Mouse (Mus musculus): ENCODE results near the gene Itpr2. TPM values are rescaled to one million over a fixed set of nuclear protein-coding genes. Genes with fewer than 3 reads are reported as not detected.

Itpr2 gene
- total and polyA plus RNA-seq, 2 experiments from 2014 or later = 8.0 to 8.4 TPM

DNA sequence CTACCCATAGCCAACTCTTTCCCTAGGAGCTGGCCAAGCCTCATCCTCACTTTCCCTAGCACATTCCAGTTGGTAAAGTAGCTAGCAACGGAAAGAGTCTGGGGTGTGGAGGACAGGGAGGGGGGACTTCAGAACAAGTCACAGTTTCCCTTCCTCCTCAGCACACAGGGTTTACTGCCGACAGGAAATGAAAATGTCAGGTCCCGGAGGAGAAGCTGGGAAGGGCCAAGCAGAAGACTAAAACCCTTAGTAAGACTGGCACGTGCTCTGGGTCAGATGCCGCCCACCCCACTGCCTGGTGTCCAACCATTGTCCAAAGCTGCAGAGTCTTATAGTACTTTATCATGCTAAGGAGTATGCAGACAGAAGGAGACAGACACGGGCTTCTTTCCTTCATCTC lies 293.0 kb downstream of the Itpr2 start:
- Histone ChIP-seq H3K4me2 (ENCODE audit: low read depth) (no peak overlapping the region), H3K36me3 (ENCODE audit: insufficient read depth) (no peaks in the 10 kb centered on the region), H3K9ac (no peak overlapping the region), H3K27me3 (ENCODE audit: insufficient read depth, low read length) (no peaks in the 10 kb centered on the region; the same call in 1 of the 2 replicates), H3K9me3 (ENCODE audit: low read length) (no peaks in the 10 kb centered on the region), H3K4me1 (ENCODE audit: insufficient read depth) (no peaks in the 10 kb centered on the region), H3K4me3 (ENCODE audit: low read depth, low read length) (no peak overlapping the region), H3K27ac (ENCODE audit: low read depth, low read length) (no peak overlapping the region)
- TF ChIP-seq CTCF (IDR thresholded peaks at IDR 0.05; ENCODE audit: low read depth) = no peak
- ATAC-seq (no peak), DNase-seq (no peak)
- 83% methylated on average over 6 of the region's 6 CpGs for WGBS

DNA sequence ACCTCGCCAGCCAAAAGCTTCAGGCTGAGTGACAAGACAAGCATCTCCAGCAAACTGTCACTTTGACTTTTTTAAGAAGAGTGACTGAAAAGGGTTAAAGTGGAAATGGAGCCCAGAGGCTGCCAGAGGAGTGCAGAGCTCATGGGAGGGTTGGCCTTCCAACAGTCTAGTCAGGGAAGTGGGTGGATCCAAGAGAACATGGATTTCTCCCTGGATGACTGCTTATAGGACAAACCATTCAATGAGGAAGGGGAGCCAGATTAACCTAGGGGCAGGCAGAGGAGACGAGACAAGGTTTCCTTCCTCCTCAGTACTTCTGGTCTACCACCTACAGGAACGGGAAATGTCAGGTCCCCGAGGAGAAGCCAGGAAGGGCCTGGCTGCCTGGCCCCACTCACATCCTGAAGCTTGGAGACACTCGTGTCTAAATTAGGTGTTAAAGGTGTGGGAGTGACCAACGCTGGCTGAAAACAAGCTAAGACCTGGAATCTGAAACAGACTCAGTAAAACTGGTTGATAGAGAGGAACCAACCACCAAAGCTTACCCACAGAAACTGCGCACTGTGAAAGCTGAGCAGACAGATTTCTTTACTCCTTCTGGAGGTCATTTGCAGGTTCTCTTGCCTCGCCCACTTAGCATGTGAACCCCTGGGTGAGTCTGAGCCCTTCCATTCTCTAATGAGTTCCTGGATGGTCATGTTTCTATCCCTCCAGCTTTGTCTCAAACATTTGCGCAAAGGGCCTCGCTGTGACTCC lies 294.6 kb downstream of the Itpr2 start:
- H3K4me1 ChIP-seq (ENCODE audit: insufficient read depth) = no peaks in the 10 kb centered on the region
- H3K9ac ChIP-seq = no peak overlapping the region
- H3K27ac ChIP-seq (ENCODE audit: low read depth, low read length) = no peak overlapping the region
- no peak for TF ChIP-seq CTCF (IDR thresholded peaks at IDR 0.05; ENCODE audit: low read depth)
- H3K4me2 ChIP-seq (ENCODE audit: low read depth) = no peak overlapping the region
- ATAC-seq = no peak
- no peaks in the 10 kb centered on the region for H3K36me3 ChIP-seq (ENCODE audit: insufficient read depth)
- no peak overlapping the region for H3K4me3 ChIP-seq (ENCODE audit: low read depth, low read length)
- no peak for DNase-seq
- no peaks in the 10 kb centered on the region; the same call in 1 of the 2 replicates for H3K27me3 ChIP-seq (ENCODE audit: insufficient read depth, low read length)
- 82% methylated on average over 10 of the region's 10 CpGs for WGBS
- H3K9me3 ChIP-seq (ENCODE audit: low read length) = no peaks in the 10 kb centered on the region

DNA sequence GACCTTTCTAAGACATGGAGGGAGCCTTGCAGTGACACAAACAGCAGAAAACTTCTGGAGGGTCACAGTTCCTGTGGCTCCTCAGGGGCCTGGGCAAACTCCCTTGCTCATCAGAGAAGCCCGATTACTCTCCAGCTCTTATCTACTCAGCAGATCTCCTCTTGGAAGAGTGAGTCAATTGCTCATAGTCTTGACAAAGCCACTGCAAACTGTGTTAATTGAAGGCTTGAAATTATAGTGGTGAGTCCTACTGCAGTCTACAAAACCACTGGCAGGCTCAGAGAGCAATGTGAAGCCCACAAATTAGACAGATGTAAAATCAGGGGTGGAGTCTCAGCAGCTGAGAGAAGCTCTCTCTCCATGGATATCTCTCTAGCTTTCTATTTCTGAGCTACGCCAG lies 296.9 kb downstream of the Itpr2 start:
- H3K27ac ChIP-seq (ENCODE audit: low read depth, low read length) = no peak overlapping the region
- no peak overlapping the region for H3K4me2 ChIP-seq (ENCODE audit: low read depth)
- no peak overlapping the region for H3K4me3 ChIP-seq (ENCODE audit: low read depth, low read length)
- TF ChIP-seq CTCF (IDR thresholded peaks at IDR 0.05; ENCODE audit: low read depth) = no peak
- no peaks in the 10 kb centered on the region for H3K9me3 ChIP-seq (ENCODE audit: low read length)
- H3K36me3 ChIP-seq (ENCODE audit: insufficient read depth) = no peaks in the 10 kb centered on the region
- H3K9ac ChIP-seq = no peak overlapping the region
- ATAC-seq (no peak), DNase-seq (no peak)
- 84% methylated on average over 2 of the region's 2 CpGs for WGBS
- no peaks in the 10 kb centered on the region for H3K4me1 ChIP-seq (ENCODE audit: insufficient read depth)
- H3K27me3 ChIP-seq (ENCODE audit: insufficient read depth, low read length) = no peaks in the 10 kb centered on the region; the same call in 1 of the 2 replicates

DNA sequence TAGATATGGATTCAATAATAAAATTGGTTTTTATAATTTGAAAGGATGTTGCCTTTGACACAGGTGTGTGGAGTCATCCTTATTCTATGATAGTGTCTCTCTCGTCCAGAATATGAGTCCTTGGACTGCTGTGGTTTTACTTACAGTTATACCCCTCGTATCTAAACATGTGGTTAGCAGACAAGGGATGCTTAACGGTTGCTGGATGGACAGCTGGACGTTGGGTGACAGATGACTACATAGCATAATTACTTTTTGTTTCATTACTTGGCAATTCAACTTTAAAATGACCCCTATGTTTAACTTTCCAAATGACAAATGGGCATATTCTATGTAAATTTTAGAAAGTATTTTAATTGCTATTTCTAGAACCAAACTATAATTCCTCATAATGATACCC lies 297.6 kb downstream of the Itpr2 start:
- no peak for ATAC-seq
- Histone ChIP-seq H3K9ac (no peak overlapping the region), H3K4me1 (ENCODE audit: insufficient read depth) (no peaks in the 10 kb centered on the region), H3K36me3 (ENCODE audit: insufficient read depth) (no peaks in the 10 kb centered on the region), H3K27me3 (ENCODE audit: insufficient read depth, low read length) (no peaks in the 10 kb centered on the region), H3K4me2 (ENCODE audit: low read depth) (no peak overlapping the region), H3K9me3 (ENCODE audit: low read length) (no peaks in the 10 kb centered on the region), H3K27ac (ENCODE audit: low read depth, low read length) (no peak overlapping the region), H3K4me3 (ENCODE audit: low read depth, low read length) (no peak overlapping the region)
- no peak for TF ChIP-seq CTCF (IDR thresholded peaks at IDR 0.05; ENCODE audit: low read depth)
- DNase-seq = no peak
- 79% methylated on average over 4 of the region's 4 CpGs for WGBS

DNA sequence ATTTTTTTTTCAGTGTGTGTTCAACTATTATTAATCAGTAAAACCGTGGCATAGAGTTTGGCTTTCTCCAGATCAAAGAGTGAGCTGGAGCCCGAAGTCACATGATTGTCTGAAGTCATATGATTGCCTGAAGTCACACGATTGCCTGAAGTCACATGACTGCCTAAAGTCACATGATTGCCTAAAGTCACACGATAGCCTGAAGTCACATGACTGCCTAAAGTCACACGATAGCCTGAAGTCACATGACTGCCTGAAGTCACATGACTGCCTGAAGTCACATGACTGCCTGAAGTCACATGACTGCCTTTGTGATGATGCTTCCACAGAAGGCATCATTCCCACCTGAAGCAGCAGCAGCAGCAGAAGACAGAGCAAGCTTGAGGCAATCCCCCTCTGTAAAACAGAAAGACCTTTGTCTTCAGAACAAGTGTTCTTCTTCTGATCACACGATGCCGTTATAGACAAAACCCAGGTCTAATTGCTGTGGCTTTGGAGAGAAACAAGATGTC lies 304.1 kb downstream of the Itpr2 start:
- H3K36me3 ChIP-seq (ENCODE audit: insufficient read depth) = no peaks in the 10 kb centered on the region
- TF ChIP-seq CTCF (IDR thresholded peaks at IDR 0.05; ENCODE audit: low read depth) = no peak
- ATAC-seq = no peak
- H3K27ac ChIP-seq (ENCODE audit: low read depth, low read length) = no peak overlapping the region
- H3K4me2 ChIP-seq (ENCODE audit: low read depth) = no peak overlapping the region
- no peak for DNase-seq
- no peak overlapping the region for H3K4me3 ChIP-seq (ENCODE audit: low read depth, low read length)
- no peak overlapping the region for H3K9ac ChIP-seq
- no peaks in the 10 kb centered on the region for H3K4me1 ChIP-seq (ENCODE audit: insufficient read depth)
- H3K9me3 ChIP-seq (ENCODE audit: low read length) = no peaks in the 10 kb centered on the region
- no peaks in the 10 kb centered on the region for H3K27me3 ChIP-seq (ENCODE audit: insufficient read depth, low read length)
- WGBS = 95% methylated on average over 7 of the region's 7 CpGs

DNA sequence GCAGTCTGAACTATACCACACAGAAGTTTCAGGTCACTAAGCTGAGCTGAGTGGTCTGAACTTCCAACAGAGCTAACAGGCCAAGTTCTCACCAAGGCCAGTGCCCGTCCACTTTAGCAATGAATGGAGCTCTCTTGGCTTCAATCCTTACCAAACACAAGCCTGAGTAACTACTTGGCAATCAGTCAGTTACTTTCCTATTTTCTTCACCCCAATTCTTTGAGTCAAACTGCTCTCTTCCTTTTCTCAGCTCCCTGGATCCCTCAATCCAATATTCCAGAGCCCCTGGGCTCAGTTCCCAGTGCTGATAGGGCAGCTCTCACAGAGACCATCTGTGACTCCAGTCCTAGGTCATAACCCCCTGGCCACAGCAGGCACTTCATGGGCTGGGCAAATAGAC lies 305.3 kb downstream of the Itpr2 start:
- H3K9ac ChIP-seq = no peak overlapping the region
- no peak overlapping the region for H3K4me2 ChIP-seq (ENCODE audit: low read depth)
- WGBS = 56% methylated on average over 1 of the region's 1 CpGs
- H3K27me3 ChIP-seq (ENCODE audit: insufficient read depth, low read length) = no peaks in the 10 kb centered on the region
- H3K4me1 ChIP-seq (ENCODE audit: insufficient read depth) = no peaks in the 10 kb centered on the region
- no peak for ATAC-seq
- no peak overlapping the region for H3K4me3 ChIP-seq (ENCODE audit: low read depth, low read length)
- no peak overlapping the region for H3K27ac ChIP-seq (ENCODE audit: low read depth, low read length)
- no peak for TF ChIP-seq CTCF (IDR thresholded peaks at IDR 0.05; ENCODE audit: low read depth)
- no peaks in the 10 kb centered on the region for H3K9me3 ChIP-seq (ENCODE audit: low read length)
- no peak for DNase-seq
- H3K36me3 ChIP-seq (ENCODE audit: insufficient read depth) = no peaks in the 10 kb centered on the region

DNA sequence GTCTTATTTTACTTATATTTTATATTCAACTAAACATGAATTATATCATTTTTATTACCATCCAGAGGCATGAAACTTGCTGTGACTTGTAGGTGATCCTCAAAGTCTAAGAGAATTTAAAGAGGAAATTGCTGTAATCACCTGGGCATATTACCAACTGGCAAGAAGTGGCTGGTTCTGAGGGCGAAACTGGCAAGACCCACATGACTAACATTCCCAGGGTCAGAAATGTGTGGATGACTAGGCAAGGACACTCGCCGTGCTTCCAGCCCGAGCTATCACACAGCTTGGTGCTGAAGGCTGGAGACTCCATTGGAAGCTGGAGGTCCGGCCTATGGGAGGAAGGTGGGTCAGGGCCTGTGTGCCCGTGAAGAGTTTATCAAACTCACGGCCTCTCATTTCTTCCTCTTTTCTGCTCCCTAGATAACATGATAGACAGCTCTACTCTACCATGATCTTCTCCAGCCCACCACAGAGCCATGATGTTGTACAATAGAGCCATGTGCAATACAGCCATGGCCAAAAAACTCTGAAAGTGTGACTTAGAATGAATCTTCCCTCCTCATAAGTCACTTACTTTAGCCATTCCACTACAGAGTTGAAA lies 306.1 kb downstream of the Itpr2 start:
- Histone ChIP-seq H3K9ac (no peak overlapping the region), H3K9me3 (ENCODE audit: low read length) (no peaks in the 10 kb centered on the region), H3K4me2 (ENCODE audit: low read depth) (no peak overlapping the region), H3K27me3 (ENCODE audit: insufficient read depth, low read length) (no peaks in the 10 kb centered on the region), H3K4me1 (ENCODE audit: insufficient read depth) (no peaks in the 10 kb centered on the region), H3K36me3 (ENCODE audit: insufficient read depth) (no peaks in the 10 kb centered on the region), H3K4me3 (ENCODE audit: low read depth, low read length) (no peak overlapping the region), H3K27ac (ENCODE audit: low read depth, low read length) (no peak overlapping the region)
- ATAC-seq (no peak), DNase-seq (no peak)
- WGBS = 95% methylated on average over 7 of the region's 7 CpGs
- no peak for TF ChIP-seq CTCF (IDR thresholded peaks at IDR 0.05; ENCODE audit: low read depth)

Data from forebrain, postnatal 0 days (tissue).